Mouse (Mus musculus) adrenal gland (tissue): ENCODE results near the gene Ifnlr1.

Experiments
- intact Hi-C: fragments of 180-260 bp; cut with DNase I; formaldehyde crosslinking; loops from one replicate; pipeline ENCODE4 v1.15.1; 2025

Ifnlr1 gene

GRCm38 (mm10) chr4:135739148-135739547 lies 53.1 kb downstream of the Ifnlr1 start:
- intact Hi-C loops: no loop called here

- intact Hi-C loops: no loop called here
These were observed 53.6 kb downstream of the Ifnlr1 start for GRCm38 (mm10) chr4:135739672-135740071.

- intact Hi-C loops: no loop called here
These were observed 57.4 kb downstream of the Ifnlr1 start for GRCm38 (mm10) chr4:135743520-135743919.

GRCm38 (mm10) chr4:135744726-135745448 lies 58.8 kb downstream of the Ifnlr1 start:
- intact Hi-C loops: no loop called here

- intact Hi-C loops: no loop called here
These were observed 59.5 kb downstream of the Ifnlr1 start for GRCm38 (mm10) chr4:135745613-135746012.

- intact Hi-C loops: no loop called here
These were observed 64.8 kb downstream of the Ifnlr1 start for GRCm38 (mm10) chr4:135750896-135751295.

GRCm38 (mm10) chr4:135752106-135752778 lies 66.2 kb downstream of the Ifnlr1 start:
- intact Hi-C loops: no loop called here

GRCm38 (mm10) chr4:135752779-135753164 lies 66.7 kb downstream of the Ifnlr1 start:
- intact Hi-C loops: no loop called here
